Mouse (Mus musculus) CH12.LX (cell line): Measurements from ENCODE around the gene Nek1.

ENCODE experiments used
- CHD1 ChIP-seq: IDR thresholded peaks from 2 replicates; pipeline ENCODE4 v1.6.1; 2012; ENCODE audit warnings: low read depth, low read length, improper control_type of control experiment, inconsistent platforms
- CTCF ChIP-seq, 2 experiments: IDR thresholded peaks in 1 of 2; conservative IDR thresholded peaks in 1 of 2; 2 replicates each; pipeline ENCODE4 v1.5.1; 2011 to 2012; ENCODE audit warnings: low read depth in 2 of 2, low read length in 2 of 2, improper control_type of control experiment in 1 of 2, inconsistent platforms in 1 of 2, mild to moderate bottlenecking in 1 of 2, moderate library complexity in 1 of 2
- GABPA ChIP-seq: IDR thresholded peaks from 2 replicates; pipeline ENCODE4 v1.6.1; 2012; ENCODE audit warnings: low read depth, low read length, improper control_type of control experiment, inconsistent platforms; ENCODE audit not compliant: insufficient replicate concordance
- NELFE ChIP-seq: IDR thresholded peaks from 2 replicates; pipeline ENCODE4 v1.6.1; 2011; ENCODE audit warnings: low read depth, low read length, improper control_type of control experiment
- TCF12 ChIP-seq: IDR thresholded peaks from 2 replicates; pipeline ENCODE4 v1.6.1; 2014; ENCODE audit warnings: low read depth, mild to moderate bottlenecking, inconsistent platforms, low read length, improper control_type of control experiment
- USF1 ChIP-seq: IDR thresholded peaks from 2 replicates; pipeline ENCODE4 v1.6.1; 2014; ENCODE audit warnings: low read depth, mild to moderate bottlenecking, inconsistent platforms, low read length, improper control_type of control experiment
- ZC3H11A ChIP-seq: IDR thresholded peaks from 2 replicates; pipeline ENCODE4 v1.6.1; 2012; ENCODE audit warnings: low read depth, mild to moderate bottlenecking, inconsistent platforms, low read length, improper control_type of control experiment

DNA sequence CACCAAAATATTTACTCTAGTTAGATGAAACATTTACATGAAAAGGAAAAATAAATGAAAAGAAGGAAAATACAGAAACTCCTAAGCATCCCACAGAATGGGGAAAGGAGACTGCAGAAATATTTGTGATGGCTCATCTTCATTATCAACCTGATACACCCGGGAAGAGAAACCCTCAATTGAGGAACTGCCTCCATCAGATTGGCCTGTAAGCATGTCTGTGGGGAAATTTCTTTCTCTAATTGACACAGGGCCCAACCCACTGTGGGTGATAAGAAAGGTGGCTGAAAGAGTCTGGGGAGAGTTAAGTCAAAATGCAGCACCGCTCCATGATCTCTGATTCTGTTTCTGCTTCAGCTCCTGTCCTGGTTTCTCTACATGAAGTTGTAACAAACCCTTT, 19.5 kb upstream of the Nek1 start:
- TF ChIP-seq TCF12 (no peak), CHD1 (no peak), NELFE (no peak), GABPA (no peak), CTCF (conservative IDR thresholded peaks at IDR 0.05 in 1 of 2, IDR thresholded peaks at IDR 0.05 in 1 of 2; ENCODE audit: low read depth in 2 of 2, low read length in 2 of 2) (no peak), USF1 (no peak), ZC3H11A (no peak)
